24 mouse cellular contexts compared by ENCODE assay signal in the genomic region with DNA sequence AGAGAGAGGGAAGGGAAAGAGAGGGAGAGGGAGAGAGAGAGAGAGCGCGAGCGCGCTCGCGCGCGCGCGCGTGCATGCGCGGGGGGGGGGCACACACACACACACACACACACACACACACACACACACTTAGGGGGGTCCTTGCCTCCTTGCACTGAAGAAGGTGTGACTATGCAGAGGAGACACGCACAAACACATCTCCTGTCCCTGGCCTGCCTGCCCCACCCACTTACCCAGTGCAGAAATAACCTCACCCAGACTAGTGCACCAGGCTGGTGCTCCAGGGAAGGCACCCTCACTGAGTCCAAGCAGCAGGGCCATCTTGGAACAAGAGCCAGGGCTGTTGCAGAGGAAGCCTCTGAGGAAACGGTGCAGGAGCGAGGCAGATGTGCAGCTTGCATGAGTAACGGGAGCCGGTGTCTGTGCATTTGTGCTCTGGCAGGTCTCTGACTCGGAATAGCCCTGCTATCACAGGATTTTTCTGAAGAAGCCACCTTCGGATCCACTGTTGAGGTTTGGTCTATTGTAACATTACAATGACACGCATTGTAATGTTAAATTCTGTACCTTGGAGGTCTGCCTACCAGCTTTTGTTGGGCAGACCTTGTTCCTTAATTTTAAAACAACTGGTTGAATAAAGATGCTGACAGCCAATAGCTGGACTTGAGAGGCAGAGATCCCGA. TPM values are rescaled to one million over a fixed set of nuclear protein-coding genes. Genes with fewer than 3 reads are reported as not detected.
A peak's percentile ranks its signal among the peaks of the same experiment; 100 is the strongest.
DNase-seq lines count a peak whose midpoint lies in the region; ATAC-seq lines count a peak whose summit lies in the region.
"Had no signal": no experiment of that assay in that cellular context is flagged by ENCODE, and none has a peak within 500 bp of the region (broad histone marks: within the 10 kb centered on the region; RNA-seq: fewer than 3 reads in every experiment).

No protein-coding gene starts in this region.

- H3K9ac ChIP-seq in heart, embryonic 13.5 days, result no peak overlapping the region
- no peak overlapping the region for H3K9ac ChIP-seq in embryonic facial prominence, embryonic 13.5 days
- H3K9ac ChIP-seq: forebrain, embryonic 12.5 days; limb, embryonic 12.5 days; liver, embryonic 12.5 days; lung, embryonic 14.5 days had no signal

- no peak for DNase-seq in heart, adult 8-10 months (ENCODE audit: low spot score)
- DNase-seq in retina, postnatal 1 day, result peak; percentile 6
- DNase-seq in retina, embryonic 14.5 days (ENCODE audit: low spot score), result no peak
- no peak for DNase-seq in kidney, postnatal 14 days
- DNase-seq: adrenal gland, postnatal 36 days; cerebellum, adult 18-20 months; cerebellum, postnatal 36 days; gastrocnemius, postnatal 25 days; heart, postnatal 4 days; lung, embryonic 14.5 days; lung, postnatal 36 days had no signal

- no peak overlapping the region for H3K27ac ChIP-seq in heart, embryonic 13.5 days (replicated peaks)
- no peak overlapping the region for H3K27ac ChIP-seq in embryonic facial prominence, embryonic 13.5 days
- H3K27ac ChIP-seq: forebrain, embryonic 12.5 days; limb, embryonic 12.5 days; liver, embryonic 12.5 days had no signal

- no peak overlapping the region for H3K4me3 ChIP-seq in heart, embryonic 13.5 days
- no peak overlapping the region for H3K4me3 ChIP-seq in embryonic facial prominence, embryonic 13.5 days
- H3K4me3 ChIP-seq: forebrain, embryonic 12.5 days; limb, embryonic 12.5 days; liver, embryonic 12.5 days had no signal

- H3K9me3 ChIP-seq in heart, embryonic 13.5 days, result no peaks in the 10 kb centered on the region
- no peaks in the 10 kb centered on the region for H3K9me3 ChIP-seq in embryonic facial prominence, embryonic 13.5 days
- H3K9me3 ChIP-seq: forebrain, embryonic 12.5 days; G1E; limb, embryonic 12.5 days; liver, embryonic 12.5 days had no signal

- H3K36me3 ChIP-seq in heart, embryonic 13.5 days, result no peaks in the 10 kb centered on the region
- H3K36me3 ChIP-seq in embryonic facial prominence, embryonic 13.5 days, result no peaks in the 10 kb centered on the region
- H3K36me3 ChIP-seq: forebrain, embryonic 12.5 days; G1E; limb, embryonic 12.5 days; liver, embryonic 12.5 days had no signal

- peaks cover 1% of the 10 kb centered on the region; the same call in 1 of the 2 replicates for H3K27me3 ChIP-seq in heart, embryonic 13.5 days (replicated peaks)
- H3K27me3 ChIP-seq in embryonic facial prominence, embryonic 13.5 days, result no peaks in the 10 kb centered on the region
- H3K27me3 ChIP-seq: forebrain, embryonic 12.5 days had no signal

- H3K4me1 ChIP-seq in heart, embryonic 13.5 days, result peaks cover 12% of the 10 kb centered on the region
- H3K4me1 ChIP-seq in embryonic facial prominence, embryonic 13.5 days, result no peaks in the 10 kb centered on the region
- H3K4me1 ChIP-seq: forebrain, embryonic 12.5 days had no signal

- WGBS in heart, embryonic 13.5 days, result 52% methylated on average over 11 of the region's 22 CpGs
- WGBS in embryonic facial prominence, embryonic 13.5 days, result 44% methylated on average over 11 of the region's 22 CpGs

- H3K4me2 ChIP-seq in heart, embryonic 13.5 days, result peak overlapping the region; percentile 36; the same call in 1 of the 2 replicates
- H3K4me2 ChIP-seq in embryonic facial prominence, embryonic 13.5 days, result peak overlapping the region; percentile 3; the same call in 1 of the 2 replicates
- H3K4me2 ChIP-seq: forebrain, embryonic 12.5 days; heart, embryonic 11.5 days; limb, embryonic 12.5 days; liver, embryonic 12.5 days; lung, embryonic 14.5 days had no signal

- no peak for ATAC-seq in heart, embryonic 13.5 days (ENCODE audit: extremely low read depth, insufficient number of reproducible peaks, low FRiP score, low TSS enrichment)
- ATAC-seq in embryonic facial prominence, embryonic 13.5 days (ENCODE audit: insufficient number of reproducible peaks, insufficient read depth, low FRiP score, low TSS enrichment, low read depth), result no peak
- ATAC-seq in monocyte, adult 5-6 weeks (replicated peaks; ENCODE audit: insufficient number of reproducible peaks, low FRiP score, low TSS enrichment, poor library complexity, severe bottlenecking), result no peak
- ATAC-seq: intestine, embryonic 16.5 days had no signal

RNA-seq across cellular contexts. Expression of gene Pgc, which starts 13.6 kb away (rescaled TPM):
- polyA plus RNA-seq in heart, embryonic 13.5 days (2015; fragmentation: Nextera tagmentation; extraction: Ambion mirVana), result 0.17 and 0.24 TPM in 2 replicates
- total RNA-seq in heart, adult 8-10 months (2022), result not detected
- polyA plus RNA-seq in embryonic facial prominence, embryonic 13.5 days (2015; fragmentation: Nextera tagmentation; extraction: Ambion mirVana), result not detected in 2 replicates
- total RNA-seq in monocyte, adult 5-6 weeks (2017), result not detected in 3 replicates
- total RNA-seq: adrenal gland, postnatal 36 days; G1E; gastrocnemius, postnatal 25 days; heart, postnatal 4 days; layer of hippocampus, postnatal 25 days; left cerebral cortex, postnatal 10 days; neutrophil, adult 5-6 weeks had no signal
- polyA plus RNA-seq: C2C12; forebrain, embryonic 12.5 days; G1E; heart, embryonic 11.5 days; limb, embryonic 12.5 days; liver, embryonic 12.5 days had no signal

RNA-seq across cellular contexts. Expression of gene Prickle4, which starts 18.5 kb away (rescaled TPM):
- 0.43 and 0.78 TPM in 2 replicates for polyA plus RNA-seq in heart, embryonic 13.5 days (2015; fragmentation: Nextera tagmentation; extraction: Ambion mirVana)
- total RNA-seq in heart, adult 8-10 months (2022), result 1 to 10 TPM; 3.0 to 5.6 (median 3.7) TPM
- polyA plus RNA-seq in embryonic facial prominence, embryonic 13.5 days (2015; fragmentation: Nextera tagmentation; extraction: Ambion mirVana), result 0.60 and 0.91 TPM in 2 replicates
- not detected in 3 replicates for total RNA-seq in monocyte, adult 5-6 weeks (2017)
- total RNA-seq: G1E; neutrophil, adult 5-6 weeks had no signal
- polyA plus RNA-seq: limb, embryonic 12.5 days; liver, embryonic 12.5 days; lung, embryonic 14.5 days had no signal

RNA-seq across cellular contexts. Expression of gene Gm21981, which starts 18.8 kb away (rescaled TPM):
- 0.15 and 0.27 TPM in 2 replicates for polyA plus RNA-seq in heart, embryonic 13.5 days (2015; fragmentation: Nextera tagmentation; extraction: Ambion mirVana)
- under 1 TPM; 0.31 to 0.68 (median 0.48) TPM for total RNA-seq in heart, adult 8-10 months (2022)
- 0.39 and 0.54 TPM in 2 replicates for polyA plus RNA-seq in embryonic facial prominence, embryonic 13.5 days (2015; fragmentation: Nextera tagmentation; extraction: Ambion mirVana)
- total RNA-seq in monocyte, adult 5-6 weeks (2017), result 0.29 TPM in 1 of 3 replicates, not detected in the others
- total RNA-seq: neutrophil, adult 5-6 weeks had no signal

RNA-seq across cellular contexts. Expression of gene Tfeb, which starts 23.8 kb away (rescaled TPM):
- polyA plus RNA-seq in heart, embryonic 13.5 days (2015; fragmentation: Nextera tagmentation; extraction: Ambion mirVana), result 21.1 and 22.4 TPM in 2 replicates
- total RNA-seq in heart, adult 8-10 months (2022), result 10 to 100 TPM; 36.9 to 42.6 (median 39.1) TPM
- 6.7 and 6.8 TPM in 2 replicates for polyA plus RNA-seq in embryonic facial prominence, embryonic 13.5 days (2015; fragmentation: Nextera tagmentation; extraction: Ambion mirVana)
- total RNA-seq in monocyte, adult 5-6 weeks (2017), result 61.8 to 91.9 TPM (median 65.3 TPM) in 3 replicates

RNA-seq across cellular contexts. Expression of gene Frs3, which starts 24.2 kb away (rescaled TPM):
- polyA plus RNA-seq in heart, embryonic 13.5 days (2015; fragmentation: Nextera tagmentation; extraction: Ambion mirVana), result 3.2 and 4.1 TPM in 2 replicates
- total RNA-seq in heart, adult 8-10 months (2022), result 1 to 10 TPM; 4.8 to 7.5 (median 4.9) TPM
- 7.5 TPM in 2 replicates for polyA plus RNA-seq in embryonic facial prominence, embryonic 13.5 days (2015; fragmentation: Nextera tagmentation; extraction: Ambion mirVana)
- total RNA-seq in monocyte, adult 5-6 weeks (2017), result 0.38 to 1.4 TPM (median 1.3 TPM) in 3 replicates
